Mouse (Mus musculus) C2C12 (cell line): ENCODE results near the gene Rbms2. TPM values are rescaled to one million over a fixed set of nuclear protein-coding genes. Genes with fewer than 3 reads are reported as not detected.
A peak's percentile ranks its signal among the peaks of the same experiment; 100 is the strongest.
"Not testable (repeated sequence)": the region's sequence is repeated elsewhere in the genome, so short reads cannot be mapped to it uniquely, and the experiment has no call there.

ENCODE experiments used
- H3K27me3 ChIP-seq: one replicate; pipeline ENCODE4 v1.6.1; 2011; ENCODE audit not compliant: control insufficient read depth, insufficient read depth, insufficient read length
- H3K36me3 ChIP-seq: one replicate; pipeline ENCODE4 v1.6.1; 2011; ENCODE audit not compliant: control insufficient read depth, insufficient read depth
- H3K4me3 ChIP-seq: one replicate; pipeline ENCODE4 v1.5.1; 2011; ENCODE audit warnings: mild to moderate bottlenecking, control low read depth; ENCODE audit not compliant: poor library complexity, insufficient read depth, severe bottlenecking
- H3K79me2 ChIP-seq: one replicate; pipeline ENCODE4 v1.6.1; 2011; ENCODE audit not compliant: control insufficient read depth, insufficient read depth
- H3K79me3 ChIP-seq: one replicate; pipeline ENCODE4 v1.6.1; 2011; ENCODE audit warnings: low read depth, control low read depth
- H3ac ChIP-seq: one replicate; pipeline ENCODE3; 2011; ENCODE audit warnings: low read depth; ENCODE audit not compliant: control insufficient read depth, insufficient read length
- CEBPB ChIP-seq: IDR thresholded peaks from one replicate; pipeline ENCODE4 v1.6.1; 2011; ENCODE audit warnings: low read depth, mild to moderate bottlenecking, control low read depth, moderate library complexity
- CTCF ChIP-seq: IDR thresholded peaks from one replicate; pipeline ENCODE4 v1.5.1; 2011; ENCODE audit not compliant: control insufficient read depth, insufficient read depth, insufficient read length
- FOSL1 ChIP-seq: IDR thresholded peaks from one replicate; pipeline ENCODE4 v1.8.0; 2011; ENCODE audit warnings: mild to moderate bottlenecking, low read length; ENCODE audit not compliant: poor library complexity, insufficient read depth, severe bottlenecking
- MAX ChIP-seq: IDR thresholded peaks from one replicate; pipeline ENCODE4 v1.6.1; 2011; ENCODE audit warnings: mild to moderate bottlenecking, control low read depth
- MYOD1 ChIP-seq: IDR thresholded peaks from one replicate; pipeline ENCODE4 v1.6.1; 2011; ENCODE audit warnings: low read depth; ENCODE audit not compliant: control insufficient read depth, insufficient read length
- MYOG ChIP-seq: IDR thresholded peaks from one replicate; pipeline ENCODE4 v1.6.1; 2011; ENCODE audit not compliant: control insufficient read depth, insufficient read length; ENCODE audit errors: extremely low read depth
- USF1 ChIP-seq: IDR thresholded peaks from one replicate; pipeline ENCODE4 v1.6.1; 2011; ENCODE audit warnings: low read depth, mild to moderate bottlenecking, control low read depth, moderate library complexity
- polyA plus RNA-seq: library from polyadenylated mRNA; unstranded; fragments of >200 nt; fragmentation: generic; extraction: Trizol; gene quantifications from one replicate; pipeline ENCODE4 v1.2.1, GENCODE M21; 2012; ENCODE audit warnings: missing spikeins

Gene Rbms2
- polyA plus RNA-seq, 1 experiment, result 61.4 TPM

- Histone ChIP-seq H3K79me3 (peaks cover 39% of the 10 kb centered on the region), H3K36me3 (peaks cover 11% of the 10 kb centered on the region), H3ac (peak overlapping the region; percentile 81), H3K79me2 (peaks cover 50% of the 10 kb centered on the region), H3K4me3 (peak overlapping the region; percentile 55), H3K27me3 (no peaks in the 10 kb centered on the region)
- TF ChIP-seq USF1, result no peak
- TF ChIP-seq MYOD1, result peak; percentile 8
- TF ChIP-seq MAX, result peak; percentile 31
Measured at GRCm38 (mm10) chr10:128175996-128176755, 3.9 kb downstream of the Rbms2 start.

GRCm38 (mm10) chr10:128175302-128175701, 4.8 kb downstream of the Rbms2 start:
- no peak for TF ChIP-seq MYOD1
- no peak for TF ChIP-seq FOSL1
- TF ChIP-seq CEBPB, result no peak
- peak; percentile 74 for TF ChIP-seq USF1
- no peak for TF ChIP-seq MYOG
- TF ChIP-seq MAX, result peak; percentile 88
- no peak for TF ChIP-seq CTCF

GRCm38 (mm10) chr10:128171348-128171747, 8.7 kb downstream of the Rbms2 start:
- H3K4me3 ChIP-seq, H3ac ChIP-seq, H3K27me3 ChIP-seq: not testable (repeated sequence)
- peaks cover 14% of the 10 kb centered on the region for H3K36me3 ChIP-seq
- H3K79me3 ChIP-seq, result peaks cover 71% of the 10 kb centered on the region
- peaks cover 91% of the 10 kb centered on the region for H3K79me2 ChIP-seq

More at GRCm38 (mm10) chr10:128175302-128175701, 4.8 kb downstream of the Rbms2 start:
- Histone ChIP-seq H3K79me3 (peaks cover 47% of the 10 kb centered on the region), H3K79me2 (peaks cover 59% of the 10 kb centered on the region), H3K36me3 (peaks cover 11% of the 10 kb centered on the region), H3K4me3 (peak overlapping the region; percentile 55), H3ac (peak overlapping the region; percentile 81), H3K27me3 (no peaks in the 10 kb centered on the region)

GRCm38 (mm10) chr10:128167091-128167490, 13.0 kb downstream of the Rbms2 start:
- H3ac ChIP-seq, result no peak overlapping the region
- H3K79me3 ChIP-seq, result peaks cover 60% of the 10 kb centered on the region
- H3K79me2 ChIP-seq, result peaks cover 92% of the 10 kb centered on the region

GRCm38 (mm10) chr10:128165726-128166125, 14.4 kb downstream of the Rbms2 start:
- H3K79me3 ChIP-seq, result peaks cover 59% of the 10 kb centered on the region
- not testable (repeated sequence) for H3K36me3 ChIP-seq, H3ac ChIP-seq, H3K27me3 ChIP-seq, H3K4me3 ChIP-seq
- peaks cover 92% of the 10 kb centered on the region for H3K79me2 ChIP-seq

More at GRCm38 (mm10) chr10:128167091-128167490, 13.0 kb downstream of the Rbms2 start:
- TF ChIP-seq MYOD1 (no peak), CTCF (no peak), CEBPB (no peak), USF1 (no peak), MYOG (no peak), FOSL1 (no peak), MAX (no peak)
- Histone ChIP-seq H3K27me3 (no peaks in the 10 kb centered on the region), H3K36me3 (peaks cover 4% of the 10 kb centered on the region), H3K4me3 (no peak overlapping the region)

- no peak for TF ChIP-seq MAX
- no peak for TF ChIP-seq CEBPB
- no peak for TF ChIP-seq MYOG
- Histone ChIP-seq H3K4me3 (no peak overlapping the region), H3K79me3 (peaks cover 22% of the 10 kb centered on the region), H3K36me3 (peaks cover 25% of the 10 kb centered on the region), H3ac (no peak overlapping the region), H3K27me3 (no peaks in the 10 kb centered on the region), H3K79me2 (peaks cover 61% of the 10 kb centered on the region)
Measured at GRCm38 (mm10) chr10:128153978-128154377, 26.1 kb downstream of the Rbms2 start.
